Mouse (Mus musculus): ENCODE results near the gene Rbpms2. TPM values are rescaled to one million over a fixed set of nuclear protein-coding genes. Genes with fewer than 3 reads are reported as not detected.

Rbpms2 gene
- polyA plus RNA-seq, 1 experiment from 2014 or later, result 125 TPM

DNA sequence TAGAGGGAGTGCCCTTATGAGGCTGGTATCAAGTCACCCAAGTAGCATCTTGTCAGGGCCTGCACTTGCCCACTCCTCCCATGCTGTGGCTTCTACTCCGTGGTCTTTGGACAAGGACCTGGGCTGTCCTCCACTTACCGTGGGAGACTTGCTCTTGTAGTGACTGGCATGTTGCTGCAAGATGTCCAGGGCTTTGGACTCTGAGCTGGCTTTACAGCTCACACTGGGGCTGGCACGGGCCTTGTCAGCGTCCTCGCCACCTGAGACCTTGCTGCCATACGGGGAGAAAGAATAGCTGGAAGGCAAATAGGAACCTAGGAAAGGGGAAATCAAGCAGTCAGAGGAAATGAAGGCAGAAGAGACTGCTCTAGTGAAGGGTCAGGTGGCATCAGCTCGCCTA, 67.9 kb downstream of the Rbpms2 start:
- Histone ChIP-seq H3K4me2 (ENCODE audit: low read length) (no peak overlapping the region), H3K4me3 (ENCODE audit: control insufficient read depth in 1 of 2, insufficient read depth in 1 of 2, low read depth in 1 of 2, low read length in 2 of 2) (no peak overlapping the region), H3K9me3 (ENCODE audit: control insufficient read depth, low read length) (no peaks in the 10 kb centered on the region), H3K27ac (replicated peaks in 1 of 2; ENCODE audit: control insufficient read depth in 1 of 2, insufficient read depth in 1 of 2, low read depth in 2 of 2, low read length in 2 of 2) (no peak overlapping the region), H3K27me3 (ENCODE audit: control insufficient read depth, insufficient read depth, low read length) (no peaks in the 10 kb centered on the region), H3K4me1 (ENCODE audit: control insufficient read depth in 2 of 2, insufficient read depth in 2 of 2, low read length in 2 of 2) (peaks cover 2 to 17% of the 10 kb centered on the region in 2 experiments), H3K36me3 (ENCODE audit: control insufficient read depth, insufficient read depth, low read length) (peaks cover 100% of the 10 kb centered on the region), H3K9ac (ENCODE audit: low read length) (no peak overlapping the region)
- WGBS, result 88% methylated on average over 7 of the region's 7 CpGs
- ATAC-seq (ENCODE audit: insufficient number of reproducible peaks, insufficient read depth, low FRiP score, low read depth), result no peak

DNA sequence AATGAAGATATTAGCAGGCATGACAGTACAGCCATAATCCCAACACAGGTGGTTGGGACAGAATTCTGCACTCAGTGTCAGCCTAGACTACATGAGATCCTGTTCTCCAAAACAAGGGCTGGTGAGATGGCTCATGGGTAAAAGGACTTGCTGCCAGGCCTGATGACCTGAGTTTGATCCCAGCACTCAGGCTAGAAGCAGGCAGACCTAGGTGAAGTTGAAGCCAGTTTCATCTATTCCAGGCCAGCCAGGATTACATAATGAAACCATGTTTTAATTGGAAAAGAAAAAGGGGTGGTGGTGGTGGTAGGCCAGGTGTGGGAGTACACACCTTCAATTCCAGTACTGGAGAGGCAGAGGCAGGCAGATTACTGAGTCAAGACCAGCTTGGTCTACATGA, 68.5 kb downstream of the Rbpms2 start:
- Histone ChIP-seq H3K4me3 (ENCODE audit: control insufficient read depth in 1 of 2, insufficient read depth in 1 of 2, low read depth in 1 of 2, low read length in 2 of 2) (no peak overlapping the region), H3K27ac (replicated peaks in 1 of 2; ENCODE audit: control insufficient read depth in 1 of 2, insufficient read depth in 1 of 2, low read depth in 2 of 2, low read length in 2 of 2) (no peak overlapping the region), H3K4me1 (ENCODE audit: control insufficient read depth in 2 of 2, insufficient read depth in 2 of 2, low read length in 2 of 2) (peaks cover 2 to 13% of the 10 kb centered on the region in 2 experiments), H3K4me2 (ENCODE audit: low read length) (no peak overlapping the region), H3K9me3 (ENCODE audit: control insufficient read depth, low read length) (no peaks in the 10 kb centered on the region), H3K36me3 (ENCODE audit: control insufficient read depth, insufficient read depth, low read length) (peaks cover 100% of the 10 kb centered on the region), H3K27me3 (ENCODE audit: control insufficient read depth, insufficient read depth, low read length) (no peaks in the 10 kb centered on the region), H3K9ac (ENCODE audit: low read length) (no peak overlapping the region)
- no peak for ATAC-seq (ENCODE audit: insufficient number of reproducible peaks, insufficient read depth, low FRiP score, low read depth)

DNA sequence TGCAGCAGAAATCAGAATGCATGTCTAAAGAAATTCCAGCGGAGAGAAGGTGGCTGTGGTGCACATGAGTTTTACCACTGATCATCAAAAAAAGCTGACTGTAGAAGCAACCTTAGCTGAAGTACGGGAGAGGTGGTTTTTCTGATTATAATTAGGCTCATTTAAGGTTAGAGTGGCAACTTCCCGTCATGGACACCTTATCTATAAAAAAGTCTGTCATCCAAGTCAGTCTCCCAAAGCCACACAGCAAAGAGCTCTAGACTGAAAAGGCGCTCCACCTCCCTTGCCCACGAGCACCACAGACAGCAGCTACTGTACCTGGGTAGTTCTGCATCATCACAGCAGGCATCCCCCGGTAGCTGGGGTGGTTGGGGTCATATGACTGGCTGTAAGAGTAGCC, 71.1 kb downstream of the Rbpms2 start:
- H3K36me3 ChIP-seq (ENCODE audit: control insufficient read depth, insufficient read depth, low read length), result peaks cover 93% of the 10 kb centered on the region
- no peak overlapping the region for H3K4me2 ChIP-seq (ENCODE audit: low read length)
- H3K9me3 ChIP-seq (ENCODE audit: control insufficient read depth, low read length), result no peaks in the 10 kb centered on the region
- H3K27ac ChIP-seq (replicated peaks in 1 of 2; ENCODE audit: control insufficient read depth in 1 of 2, insufficient read depth in 1 of 2, low read depth in 2 of 2, low read length in 2 of 2), result no peak overlapping the region
- no peak for ATAC-seq (ENCODE audit: insufficient number of reproducible peaks, insufficient read depth, low FRiP score, low read depth)
- H3K4me1 ChIP-seq (ENCODE audit: control insufficient read depth in 2 of 2, insufficient read depth in 2 of 2, low read length in 2 of 2), result peaks cover 2 to 13% of the 10 kb centered on the region in 2 experiments
- H3K27me3 ChIP-seq (ENCODE audit: control insufficient read depth, insufficient read depth, low read length), result no peaks in the 10 kb centered on the region
- H3K4me3 ChIP-seq (ENCODE audit: control insufficient read depth in 1 of 2, insufficient read depth in 1 of 2, low read depth in 1 of 2, low read length in 2 of 2), result no peak overlapping the region
- WGBS, result 81% methylated on average over 6 of the region's 6 CpGs
- H3K9ac ChIP-seq (ENCODE audit: low read length), result no peak overlapping the region

DNA sequence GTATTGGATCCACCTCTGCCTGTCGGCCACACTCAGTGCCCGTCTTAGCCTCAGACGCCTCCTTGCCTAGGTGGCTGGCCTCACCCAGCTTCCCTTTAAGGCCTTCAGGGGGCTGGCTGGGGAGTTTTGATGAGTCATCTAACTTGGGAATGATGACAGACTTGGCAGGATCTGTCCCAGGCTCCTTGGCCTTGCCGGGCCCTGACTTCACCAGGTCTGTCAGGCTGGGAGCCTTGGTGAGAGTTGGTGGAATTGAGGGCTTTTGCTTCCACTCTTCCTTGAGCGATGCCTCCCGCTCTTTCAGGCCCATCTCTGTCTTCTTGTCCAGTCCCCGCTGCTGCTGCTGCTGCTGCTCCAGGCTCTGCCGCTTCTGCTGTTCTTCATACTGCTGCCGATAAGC, 72.8 kb downstream of the Rbpms2 start:
- Histone ChIP-seq H3K36me3 (ENCODE audit: control insufficient read depth, insufficient read depth, low read length) (peaks cover 80% of the 10 kb centered on the region), H3K9ac (ENCODE audit: low read length) (no peak overlapping the region), H3K4me3 (ENCODE audit: control insufficient read depth in 1 of 2, insufficient read depth in 1 of 2, low read depth in 1 of 2, low read length in 2 of 2) (no peak overlapping the region), H3K4me1 (ENCODE audit: control insufficient read depth in 2 of 2, insufficient read depth in 2 of 2, low read length in 2 of 2) (no peaks in the 10 kb centered on the region; a peak in 1 of 4 replicates), H3K27ac (replicated peaks in 1 of 2; ENCODE audit: control insufficient read depth in 1 of 2, insufficient read depth in 1 of 2, low read depth in 2 of 2, low read length in 2 of 2) (no peak overlapping the region), H3K27me3 (ENCODE audit: control insufficient read depth, insufficient read depth, low read length) (no peaks in the 10 kb centered on the region), H3K4me2 (ENCODE audit: low read length) (no peak overlapping the region), H3K9me3 (ENCODE audit: control insufficient read depth, low read length) (no peaks in the 10 kb centered on the region)
- 84% methylated on average over 9 of the region's 9 CpGs for WGBS
- no peak for ATAC-seq (ENCODE audit: insufficient number of reproducible peaks, insufficient read depth, low FRiP score, low read depth)

DNA sequence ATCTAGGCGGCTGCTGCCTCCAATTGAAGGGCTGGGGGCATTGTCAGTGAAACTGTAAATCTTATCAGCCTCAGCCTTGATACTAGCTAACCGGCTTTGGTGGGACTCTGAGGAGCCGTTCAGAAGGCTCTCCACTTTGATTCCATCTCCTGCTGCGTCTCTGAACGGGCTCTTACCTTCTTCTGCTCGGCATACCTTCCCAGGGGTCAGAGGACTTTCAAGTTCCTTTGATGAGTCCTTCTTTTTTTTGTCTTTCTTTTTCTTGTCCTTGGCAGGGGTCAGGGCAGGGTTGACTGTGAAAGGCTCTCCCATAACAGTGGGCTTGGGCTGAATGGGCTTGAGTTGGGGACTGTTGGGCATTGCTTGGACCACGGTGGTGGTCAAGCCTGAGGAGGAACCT, 73.8 kb downstream of the Rbpms2 start:
- H3K4me3 ChIP-seq (ENCODE audit: control insufficient read depth in 1 of 2, insufficient read depth in 1 of 2, low read depth in 1 of 2, low read length in 2 of 2), result no peak overlapping the region
- no peaks in the 10 kb centered on the region for H3K9me3 ChIP-seq (ENCODE audit: control insufficient read depth, low read length)
- H3K27ac ChIP-seq (replicated peaks in 1 of 2; ENCODE audit: control insufficient read depth in 1 of 2, insufficient read depth in 1 of 2, low read depth in 2 of 2, low read length in 2 of 2), result no peak overlapping the region
- peaks cover 70% of the 10 kb centered on the region for H3K36me3 ChIP-seq (ENCODE audit: control insufficient read depth, insufficient read depth, low read length)
- H3K27me3 ChIP-seq (ENCODE audit: control insufficient read depth, insufficient read depth, low read length), result no peaks in the 10 kb centered on the region
- 59% methylated on average over 7 of the region's 7 CpGs for WGBS
- no peaks in the 10 kb centered on the region; a peak in 1 of 4 replicates for H3K4me1 ChIP-seq (ENCODE audit: control insufficient read depth in 2 of 2, insufficient read depth in 2 of 2, low read length in 2 of 2)
- no peak overlapping the region for H3K9ac ChIP-seq (ENCODE audit: low read length)
- no peak overlapping the region for H3K4me2 ChIP-seq (ENCODE audit: low read length)
- no peak for ATAC-seq (ENCODE audit: insufficient number of reproducible peaks, insufficient read depth, low FRiP score, low read depth)

DNA sequence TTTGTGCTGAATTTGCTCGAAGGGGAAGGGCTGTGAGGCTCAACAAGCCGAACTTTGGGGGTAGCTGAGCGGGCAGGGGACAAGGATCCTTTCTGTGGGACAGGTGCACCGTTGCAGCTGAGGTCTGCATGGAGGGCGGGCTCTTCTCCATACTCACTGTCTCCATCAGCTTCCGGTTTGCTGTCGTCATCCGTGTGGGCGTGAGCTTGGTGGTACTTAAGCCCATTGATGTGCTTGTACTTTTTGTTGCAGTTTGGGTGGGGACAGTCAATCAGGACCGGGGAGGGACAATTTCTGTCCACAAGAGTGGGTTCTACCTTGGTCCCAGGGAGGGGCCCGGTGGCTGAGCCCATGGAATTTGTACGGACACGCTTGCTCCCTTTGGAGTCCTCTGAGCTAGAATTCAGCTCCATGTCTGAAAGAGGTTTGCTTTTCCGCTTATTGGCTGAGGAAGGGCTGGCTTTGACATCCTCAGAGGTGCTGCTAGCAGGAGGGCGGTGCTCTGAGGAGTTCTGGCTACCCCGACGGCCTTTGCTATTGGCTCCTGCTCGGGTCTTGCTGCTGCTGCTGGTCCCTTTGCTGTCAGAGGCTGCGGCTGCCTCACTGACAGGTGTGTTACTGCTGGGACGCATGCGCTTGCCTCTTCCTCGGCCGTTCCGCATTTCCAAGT, 74.6 kb downstream of the Rbpms2 start:
- H3K9ac ChIP-seq (ENCODE audit: low read length), result no peak overlapping the region
- H3K36me3 ChIP-seq (ENCODE audit: control insufficient read depth, insufficient read depth, low read length), result peaks cover 64% of the 10 kb centered on the region
- H3K27ac ChIP-seq (replicated peaks in 1 of 2; ENCODE audit: control insufficient read depth in 1 of 2, insufficient read depth in 1 of 2, low read depth in 2 of 2, low read length in 2 of 2), result no peak overlapping the region
- no peaks in the 10 kb centered on the region for H3K27me3 ChIP-seq (ENCODE audit: control insufficient read depth, insufficient read depth, low read length)
- H3K4me3 ChIP-seq (ENCODE audit: control insufficient read depth in 1 of 2, insufficient read depth in 1 of 2, low read depth in 1 of 2, low read length in 2 of 2), result no peak overlapping the region
- H3K4me2 ChIP-seq (ENCODE audit: low read length), result no peak overlapping the region
- WGBS, result 89% methylated on average over 24 of the region's 24 CpGs
- no peak for ATAC-seq (ENCODE audit: insufficient number of reproducible peaks, insufficient read depth, low FRiP score, low read depth)
- no peaks in the 10 kb centered on the region; a peak in 1 of 4 replicates for H3K4me1 ChIP-seq (ENCODE audit: control insufficient read depth in 2 of 2, insufficient read depth in 2 of 2, low read length in 2 of 2)
- no peaks in the 10 kb centered on the region for H3K9me3 ChIP-seq (ENCODE audit: control insufficient read depth, low read length)

Other genes with a start within 250 kb of the Rbpms2 start
- 0.73 and 1.5 TPM in 2 replicates for gene Kbtbd13, start 238.0 kb upstream of the Rbpms2 start, polyA plus RNA-seq (2014; fragmentation: Nextera tagmentation; extraction: Ambion mirVana)
- gene Rasl12, start 231.1 kb upstream of the Rbpms2 start, polyA plus RNA-seq (2014; fragmentation: Nextera tagmentation; extraction: Ambion mirVana), result 5.5 and 6.1 TPM in 2 replicates
- not detected in 2 replicates for gene Slc51b, start 206.7 kb upstream of the Rbpms2 start, polyA plus RNA-seq (2014; fragmentation: Nextera tagmentation; extraction: Ambion mirVana)
- gene Mtfmt, start 193.9 kb upstream of the Rbpms2 start, polyA plus RNA-seq (2014; fragmentation: Nextera tagmentation; extraction: Ambion mirVana), result 14.3 and 15.8 TPM in 2 replicates
- gene Spg21, start 168.7 kb upstream of the Rbpms2 start, polyA plus RNA-seq (2014; fragmentation: Nextera tagmentation; extraction: Ambion mirVana), result 65.0 and 72.0 TPM in 2 replicates
- not detected in 2 replicates for gene Ankdd1a, start 109.5 kb upstream of the Rbpms2 start, polyA plus RNA-seq (2014; fragmentation: Nextera tagmentation; extraction: Ambion mirVana)
- gene Plekho2, start 49.6 kb upstream of the Rbpms2 start, polyA plus RNA-seq (2014; fragmentation: Nextera tagmentation; extraction: Ambion mirVana), result 8.8 and 9.8 TPM in 2 replicates
- 8.7 and 9.2 TPM in 2 replicates for gene Pif1, start 42.5 kb upstream of the Rbpms2 start, polyA plus RNA-seq (2014; fragmentation: Nextera tagmentation; extraction: Ambion mirVana)
- gene Oaz2, start 38.4 kb downstream of the Rbpms2 start, polyA plus RNA-seq (2014; fragmentation: Nextera tagmentation; extraction: Ambion mirVana), result 210 and 223 TPM in 2 replicates
- 6.1 and 6.6 TPM in 2 replicates for gene Zfp609, start 197.9 kb downstream of the Rbpms2 start, polyA plus RNA-seq (2014; fragmentation: Nextera tagmentation; extraction: Ambion mirVana)